Mouse (Mus musculus) forebrain, embryonic 16.5 days (tissue): ENCODE data around the gene Awat1. TPM values are rescaled to one million over a fixed set of nuclear protein-coding genes. Genes with fewer than 3 reads are reported as not detected.

Source experiments
- ATAC-seq: fragments of 200-750 bp; cut with Nextera tagmentation; 2 replicates; pipeline ENCODE4 v1.8.0; 2017; ENCODE audit warnings: mild to moderate bottlenecking, moderate library complexity
- H3K27ac ChIP-seq: fragments of 300-500 bp; sonication (generic); 2 replicates; pipeline ENCODE4 v1.5.1; 2014; ENCODE audit warnings: low read length, control low read depth
- H3K27me3 ChIP-seq: fragments of 300-500 bp; sonication (generic); replicated peaks from 2 replicates; pipeline ENCODE4 v1.6.1; 2014; ENCODE audit warnings: low read length; ENCODE audit not compliant: control insufficient read depth, insufficient read depth
- H3K36me3 ChIP-seq: fragments of 300-500 bp; sonication (generic); 2 replicates; pipeline ENCODE4 v1.6.1; 2014; ENCODE audit not compliant: control insufficient read depth, insufficient read depth
- H3K4me1 ChIP-seq: fragments of 300-500 bp; sonication (generic); replicated peaks from 2 replicates; pipeline ENCODE4 v1.6.1; 2014; ENCODE audit warnings: low read length; ENCODE audit not compliant: control insufficient read depth, insufficient read depth
- H3K4me2 ChIP-seq: fragments of 300-500 bp; sonication (generic); 2 replicates; pipeline ENCODE4 v1.6.1; 2014; ENCODE audit warnings: mild to moderate bottlenecking, low read length, control low read depth
- H3K4me3 ChIP-seq: fragments of 300-500 bp; sonication (generic); replicated peaks from 2 replicates; pipeline ENCODE4 v1.5.1; 2014; ENCODE audit warnings: mild to moderate bottlenecking, low read length, control low read depth
- H3K9ac ChIP-seq: fragments of 300-500 bp; sonication (generic); replicated peaks from 2 replicates; pipeline ENCODE4 v1.6.1; 2014; ENCODE audit warnings: low read depth, low read length, control low read depth
- H3K9me3 ChIP-seq: fragments of 300-500 bp; sonication (generic); 2 replicates; pipeline ENCODE4 v1.6.1; 2016; ENCODE audit warnings: low read length; ENCODE audit not compliant: control insufficient read depth
- WGBS: fragments of 180-500 bp; shearing (Covaris S2); extraction: QIAGEN DNeasy Blood & Tissue Kit; methylation state at CpG from one replicate; pipeline ENCODE4 v1.1.7; 2014; 5-methylcytosine and 5-hydroxymethylcytosine counted together
- polyA plus RNA-seq: library from polyadenylated mRNA; unstranded; fragments of >200 nt; fragmentation: Nextera tagmentation; extraction: Ambion mirVana; gene quantifications from 2 replicates; pipeline ENCODE4 v1.2.1, GENCODE M21; 2015

The Awat1 gene
- polyA plus RNA-seq, 1 experiment from 2014 or later, result not detected

GRCm38 (mm10) chrX:100624242-100624641 lies 52.2 kb downstream of the Awat1 start:
- WGBS, result 89% methylated on average over 4 of the region's 4 CpGs
- Histone ChIP-seq H3K4me1 (peaks cover 12% of the 10 kb centered on the region), H3K9me3 (no peaks in the 10 kb centered on the region), H3K27me3 (no peaks in the 10 kb centered on the region), H3K9ac (no peak overlapping the region), H3K4me3 (no peak overlapping the region), H3K36me3 (no peaks in the 10 kb centered on the region), H3K27ac (no peak overlapping the region), H3K4me2 (no peak overlapping the region)
- no peak for ATAC-seq

- Histone ChIP-seq H3K4me3 (peak overlapping the region; percentile 57), H3K27me3 (no peaks in the 10 kb centered on the region), H3K9me3 (no peaks in the 10 kb centered on the region), H3K9ac (peak overlapping the region; percentile 69), H3K36me3 (no peaks in the 10 kb centered on the region), H3K4me1 (peaks cover 12% of the 10 kb centered on the region), H3K27ac (no peak overlapping the region), H3K4me2 (peak overlapping the region; percentile 52)
- WGBS, result 36% methylated on average over 7 of the region's 7 CpGs
- 0 out of 2 replicates have a peak, but pooled peaks have one; percentile 1 for ATAC-seq
Measured at GRCm38 (mm10) chrX:100625146-100625545, 53.1 kb downstream of the Awat1 start.

GRCm38 (mm10) chrX:100625546-100625801 lies 53.4 kb downstream of the Awat1 start, which contains the start of gene Kif4:
Kif4 (plus strand) TSS chrX:100625737.
- no peak for ATAC-seq
- Histone ChIP-seq H3K4me1 (peaks cover 12% of the 10 kb centered on the region), H3K36me3 (no peaks in the 10 kb centered on the region), H3K9me3 (no peaks in the 10 kb centered on the region), H3K4me3 (peak within 1 kb of the TSS; percentile 57), H3K9ac (peak within 1 kb of the TSS; percentile 69), H3K4me2 (peak within 1 kb of the TSS; percentile 74), H3K27ac (peak within 1 kb of the TSS; percentile 39), H3K27me3 (no peaks in the 10 kb centered on the region)
- 26% methylated on average over 3 of the region's 3 CpGs for WGBS

GRCm38 (mm10) chrX:100625802-100626793 lies 54.0 kb downstream of the Awat1 start, which contains the start of gene Pdzd11:
Pdzd11 (minus strand) TSS chrX:100626568.
- H3K36me3 ChIP-seq, result no peaks in the 10 kb centered on the region
- peak within 1 kb of the TSS; percentile 39 for H3K27ac ChIP-seq
- peak; percentile 100 for ATAC-seq
- H3K4me1 ChIP-seq, result peaks cover 12% of the 10 kb centered on the region
- peak within 1 kb of the TSS; percentile 57 for H3K4me3 ChIP-seq
- no peaks in the 10 kb centered on the region for H3K9me3 ChIP-seq
- H3K9ac ChIP-seq, result peak within 1 kb of the TSS; percentile 69
- H3K4me2 ChIP-seq, result peak within 1 kb of the TSS; percentile 74
- 20% methylated on average over 62 of the region's 62 CpGs for WGBS
- H3K27me3 ChIP-seq, result no peaks in the 10 kb centered on the region

Other genes with a start within 250 kb of the Awat1 start
- gene Otud6a, start 143.2 kb upstream of the Awat1 start, polyA plus RNA-seq, result not detected in 2 replicates
- 0.20 and 0.24 TPM in 2 replicates for gene Awat2, start 129.5 kb upstream of the Awat1 start, polyA plus RNA-seq
- 26.4 and 28.9 TPM in 2 replicates for gene Igbp1, start 78.0 kb upstream of the Awat1 start, polyA plus RNA-seq
- gene Dgat2l6, start 47.4 kb upstream of the Awat1 start, polyA plus RNA-seq, result not detected in 2 replicates
- gene P2ry4, start 22.6 kb downstream of the Awat1 start, polyA plus RNA-seq, result not detected in 2 replicates
- not detected in 2 replicates for gene Arr3, start 33.2 kb downstream of the Awat1 start, polyA plus RNA-seq
- gene Kif4, start 53.5 kb downstream of the Awat1 start, polyA plus RNA-seq, result 13.3 and 15.4 TPM in 2 replicates
- 101 and 117 TPM in 2 replicates for gene Pdzd11, start 54.3 kb downstream of the Awat1 start, polyA plus RNA-seq
- gene Gdpd2, start 157.6 kb downstream of the Awat1 start, polyA plus RNA-seq, result 10.7 and 15.1 TPM in 2 replicates
- gene Dlg3, start 195.5 kb downstream of the Awat1 start, polyA plus RNA-seq, result 10.5 and 11.2 TPM in 2 replicates